Mouse (Mus musculus) adrenal gland, adult 8-10 months (tissue): Measurements from ENCODE around the gene Trmt112. TPM values are rescaled to one million over a fixed set of nuclear protein-coding genes. Genes with fewer than 3 reads are reported as not detected.
"Not testable (repeated sequence)": the region's sequence is repeated elsewhere in the genome, so short reads cannot be mapped to it uniquely, and the experiment has no call there.

Experiments used
- DNase-seq: peaks from one replicate; pipeline ENCODE4 v3.0.0; 2022
- total RNA-seq, 4 experiments: library from RNA; stranded (reverse); gene quantifications; 2 replicates each; pipeline ENCODE4 v1.2.4; 2022

Gene Trmt112
- 100 to 1,000 TPM in 2 of 4 experiments, 10 to 100 TPM in 2; 83.2 to 116 (median 99.0) TPM for total RNA-seq

GRCm38 (mm10) chr19:6909507-6910289, at the start of gene Trmt112, which contains the start of gene Prdx5:
Gene Trmt112 (plus strand): TSS chr19:6909698.
Gene Prdx5 (minus strand): TSS chr19:6910106.
- peak; percentile 89 for DNase-seq

DNA sequence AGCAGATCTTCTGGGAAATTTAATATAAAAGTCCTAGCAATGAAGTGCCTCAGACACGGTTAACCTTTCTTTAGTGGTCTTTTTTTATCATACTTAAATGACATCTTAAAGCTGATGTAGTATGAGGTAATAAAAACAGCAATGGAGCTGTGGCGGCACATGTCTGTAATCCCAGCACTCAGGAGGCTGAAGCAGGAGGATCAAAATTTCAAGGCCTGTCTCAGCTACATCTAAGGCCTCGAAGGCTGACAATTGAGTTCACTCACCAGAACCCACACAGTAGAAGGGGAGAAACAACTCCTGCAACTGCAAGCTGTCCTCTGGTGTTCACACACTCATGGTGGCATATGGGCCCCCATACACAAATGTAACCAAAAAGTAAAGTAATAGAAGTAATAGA, 49.5 kb upstream of the Trmt112 start:
- no peak for DNase-seq

GRCm38 (mm10) chr19:6860706-6861105, 48.8 kb upstream of the Trmt112 start:
- DNase-seq = no peak

DNA sequence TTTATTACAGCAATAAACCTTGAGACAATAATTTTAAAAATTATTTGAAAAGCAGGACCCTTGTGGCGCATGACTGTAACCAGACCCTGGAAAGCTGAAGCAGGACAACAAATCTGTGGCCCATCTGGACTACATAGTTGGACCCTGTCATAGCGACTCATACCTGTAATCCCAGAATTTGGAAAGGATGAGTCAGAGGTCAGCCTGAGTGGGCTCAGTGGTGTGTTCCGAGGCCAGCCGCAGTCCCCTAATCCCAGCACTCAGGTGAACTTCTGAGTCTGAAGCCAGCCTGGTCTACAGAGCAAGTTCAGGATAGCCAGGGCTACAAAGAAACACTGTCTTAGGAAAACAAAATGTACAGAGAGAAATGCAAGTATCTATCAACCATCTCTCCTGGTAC, 48.0 kb upstream of the Trmt112 start:
- DNase-seq = no peak

DNA sequence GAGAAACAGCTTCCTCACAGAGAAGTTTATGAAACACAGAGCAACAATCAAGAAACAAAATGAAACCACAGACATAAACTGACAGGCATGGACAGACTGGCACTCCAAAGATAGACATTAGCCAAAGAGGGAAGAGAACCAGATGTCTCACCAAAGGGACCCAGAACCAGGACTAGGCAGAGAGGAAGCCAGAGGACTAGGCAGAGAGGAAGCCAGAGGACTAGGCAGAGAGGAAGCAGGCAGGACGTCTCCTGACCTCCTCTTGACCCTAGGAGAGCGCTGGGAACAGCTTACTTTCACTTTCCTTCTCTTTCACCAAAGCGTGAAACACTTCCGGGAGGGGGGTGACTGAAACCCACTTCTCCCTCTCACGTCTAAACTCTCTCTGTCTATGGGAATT, 40.1 kb upstream of the Trmt112 start:
- DNase-seq = peak; percentile 64

- no peak for DNase-seq
Observed at GRCm38 (mm10) chr19:6871574-6872271, 37.8 kb upstream of the Trmt112 start.

- DNase-seq = no peak
Observed at GRCm38 (mm10) chr19:6872701-6873100, 36.8 kb upstream of the Trmt112 start.

- DNase-seq = no peak
Observed at GRCm38 (mm10) chr19:6874257-6874656, 35.2 kb upstream of the Trmt112 start.

DNA sequence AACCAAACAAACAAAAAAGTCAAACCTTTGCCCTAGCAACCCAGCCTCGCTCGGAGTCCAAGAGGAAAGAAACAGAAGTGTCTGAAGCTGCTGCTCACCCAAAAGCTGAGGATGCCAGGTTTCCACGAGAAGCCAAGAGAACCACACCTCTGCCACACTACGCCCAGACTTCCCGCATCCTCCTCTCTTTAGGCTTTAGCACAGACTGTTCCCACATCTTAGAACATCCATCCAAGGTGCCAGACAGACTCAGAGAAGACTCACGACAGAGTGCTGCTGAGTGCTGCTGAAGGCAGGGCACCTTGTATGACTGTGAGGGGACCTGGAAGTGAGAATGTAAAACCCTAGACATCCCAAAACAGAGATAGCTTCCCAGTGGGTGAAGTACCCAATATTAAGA, 33.7 kb upstream of the Trmt112 start:
- DNase-seq = no peak

DNA sequence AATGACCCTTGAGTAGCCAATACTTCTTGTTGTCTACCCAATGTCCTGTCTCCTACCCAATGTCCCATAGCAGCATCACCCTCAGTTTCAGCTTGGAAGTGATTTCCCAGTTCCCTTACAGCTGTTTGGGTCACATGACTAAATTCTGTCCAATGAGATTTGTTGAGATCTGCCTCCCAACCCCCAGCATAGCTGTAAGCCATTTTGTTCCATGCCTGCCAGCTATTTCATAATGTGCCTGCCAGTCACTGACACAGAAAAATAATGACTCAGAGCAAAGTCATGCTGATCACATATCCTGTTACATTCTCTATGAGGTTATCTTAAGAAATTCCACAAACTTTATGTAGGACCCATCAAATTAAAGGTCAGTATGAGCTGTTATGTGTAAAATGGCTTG, 32.7 kb upstream of the Trmt112 start:
- DNase-seq = no peak

GRCm38 (mm10) chr19:6877965-6878364, 31.5 kb upstream of the Trmt112 start:
- no peak for DNase-seq

GRCm38 (mm10) chr19:6892512-6892911, 17.0 kb upstream of the Trmt112 start:
- DNase-seq = no peak

GRCm38 (mm10) chr19:6893731-6894451, 15.6 kb upstream of the Trmt112 start:
- DNase-seq = no peak

GRCm38 (mm10) chr19:6895608-6896305, 13.7 kb upstream of the Trmt112 start:
- DNase-seq = not testable (repeated sequence)

DNA sequence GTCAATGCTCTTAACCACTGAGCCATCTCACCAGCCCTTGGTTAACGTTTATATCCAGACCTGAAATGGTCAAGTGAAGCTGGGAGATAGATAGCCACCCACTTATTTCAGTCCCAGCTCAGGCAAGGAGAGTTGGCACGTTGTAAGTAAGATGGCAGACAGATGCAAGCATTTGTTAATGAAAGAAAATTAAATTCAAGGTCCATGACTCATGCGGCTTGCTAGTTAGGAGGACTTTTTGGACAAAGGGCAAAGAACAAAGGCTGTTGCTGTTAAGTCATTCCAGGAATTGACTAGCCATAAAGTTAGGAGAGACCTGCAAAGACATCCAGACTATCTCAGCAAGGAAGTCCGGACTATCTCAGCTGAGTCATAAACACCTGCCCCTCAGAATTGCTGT, 9.9 kb upstream of the Trmt112 start:
- DNase-seq = no peak

GRCm38 (mm10) chr19:6903031-6903430, 6.5 kb upstream of the Trmt112 start:
- no peak for DNase-seq

- no peak for DNase-seq
Observed at GRCm38 (mm10) chr19:6904846-6905245, 4.7 kb upstream of the Trmt112 start.

- DNase-seq = no peak
Observed at GRCm38 (mm10) chr19:6905498-6906159, 3.9 kb upstream of the Trmt112 start.

- no peak for DNase-seq
Observed at GRCm38 (mm10) chr19:6906199-6906598, 3.3 kb upstream of the Trmt112 start.

GRCm38 (mm10) chr19:6907094-6907493, 2.4 kb upstream of the Trmt112 start:
- no peak for DNase-seq

DNA sequence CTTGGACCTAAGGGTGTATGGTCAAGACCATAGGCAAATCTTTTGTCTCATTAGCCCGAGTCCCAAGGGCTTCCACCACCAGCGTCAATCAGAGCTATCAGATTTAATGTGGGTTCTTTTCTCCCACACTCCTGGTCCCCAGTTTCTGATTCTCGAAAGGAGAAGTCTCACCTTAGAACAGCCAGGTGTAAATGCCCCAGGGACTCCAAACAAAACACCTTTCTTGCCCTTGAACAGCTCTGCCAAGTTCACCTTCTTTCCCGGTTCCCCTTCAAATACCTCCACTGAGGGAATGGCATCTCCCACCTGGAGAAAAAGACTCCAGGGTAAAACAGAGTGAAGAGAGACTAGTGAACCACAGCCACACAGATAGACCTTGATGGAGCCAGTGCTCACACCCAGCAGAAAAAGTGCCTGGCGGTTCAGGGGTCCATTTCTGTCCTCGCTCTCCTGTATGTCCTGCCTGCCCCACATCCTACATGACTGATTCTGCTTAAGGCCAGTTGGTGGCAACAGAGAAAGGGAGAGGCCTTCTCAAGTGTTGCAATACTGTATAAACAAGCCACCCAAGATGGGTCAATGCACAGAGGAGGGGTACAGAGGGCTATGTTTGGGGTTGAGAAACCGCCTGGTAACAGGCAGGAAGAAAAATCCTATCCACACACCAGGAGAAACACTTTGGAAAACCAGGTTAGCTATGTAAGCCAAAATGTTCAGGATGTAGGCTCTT, 1.5 kb upstream of the Trmt112 start:
- DNase-seq = no peak
